Mouse (Mus musculus) gastrocnemius, adult 18-20 months (tissue): ENCODE results near the gene Kcnc2. TPM values are rescaled to one million over a fixed set of nuclear protein-coding genes. Genes with fewer than 3 reads are reported as not detected.

ENCODE experiments used
- DNase-seq: peaks from one replicate; pipeline ENCODE4 v3.0.0; 2021; ENCODE audit warnings: low spot score
- total RNA-seq, 2 experiments: library from RNA; stranded (reverse); gene quantifications; 2 replicates each; pipeline ENCODE4 v1.2.3; 2021

The Kcnc2 gene
- total RNA-seq, 2 experiments from 2014 or later = 0.11 to 0.36 TPM

GRCm38 (mm10) chr10:112394399-112394970, 123.6 kb downstream of the Kcnc2 start:
- no peak for DNase-seq

GRCm38 (mm10) chr10:112397194-112397593, 126.3 kb downstream of the Kcnc2 start:
- DNase-seq = no peak

- no peak for DNase-seq
Observed at GRCm38 (mm10) chr10:112400591-112401404, 129.9 kb downstream of the Kcnc2 start.

- DNase-seq = no peak
Observed at GRCm38 (mm10) chr10:112409525-112409924, 138.6 kb downstream of the Kcnc2 start.

- DNase-seq = no peak
Observed at GRCm38 (mm10) chr10:112423327-112423726, 152.4 kb downstream of the Kcnc2 start.

- DNase-seq = no peak
Observed at GRCm38 (mm10) chr10:112436950-112437349, 166.0 kb downstream of the Kcnc2 start.

- DNase-seq = no peak
Observed at GRCm38 (mm10) chr10:112444640-112445039, 173.7 kb downstream of the Kcnc2 start.

GRCm38 (mm10) chr10:112450910-112451309, 180.0 kb downstream of the Kcnc2 start:
- no peak for DNase-seq

GRCm38 (mm10) chr10:112468689-112469384, 197.9 kb downstream of the Kcnc2 start:
- DNase-seq = no peak

- DNase-seq = no peak
Observed at GRCm38 (mm10) chr10:112474122-112474810, 203.3 kb downstream of the Kcnc2 start.

GRCm38 (mm10) chr10:112481461-112481860, 210.5 kb downstream of the Kcnc2 start:
- DNase-seq = no peak

- DNase-seq = no peak
Observed at GRCm38 (mm10) chr10:112481921-112482607, 211.1 kb downstream of the Kcnc2 start.

- DNase-seq = no peak
Observed at GRCm38 (mm10) chr10:112484387-112485105, 213.6 kb downstream of the Kcnc2 start.

- no peak for DNase-seq
Observed at GRCm38 (mm10) chr10:112485819-112486218, 214.9 kb downstream of the Kcnc2 start.

- DNase-seq = no peak
Observed at GRCm38 (mm10) chr10:112488751-112489150, 217.8 kb downstream of the Kcnc2 start.

Other genes with a start within 250 kb of the Kcnc2 start
- gene Glipr1l1, start 210.9 kb upstream of the Kcnc2 start, total RNA-seq = not detected
- not detected for gene Glipr1l2, start 187.8 kb upstream of the Kcnc2 start, total RNA-seq
- not detected for gene Glipr1l3, start 110.8 kb upstream of the Kcnc2 start, total RNA-seq
- gene Caps2, start 107.5 kb upstream of the Kcnc2 start, total RNA-seq = not detected